Mouse (Mus musculus) small intestine, adult 2 months (tissue): ENCODE results near the gene Gab2. TPM values are rescaled to one million over a fixed set of nuclear protein-coding genes. Genes with fewer than 3 reads are reported as not detected.

Experiments
- H3K27ac ChIP-seq: fragments of 200-500 bp; 2 replicates; pipeline ENCODE4 v1.5.1; 2012; ENCODE audit warnings: low read depth, low read length, control low read depth, inconsistent platforms; ENCODE audit not compliant: insufficient read depth
- H3K27me3 ChIP-seq: fragments of 200-500 bp; 2 replicates; pipeline ENCODE4 v1.6.1; 2012; ENCODE audit warnings: mild to moderate bottlenecking, moderate library complexity, low read length, inconsistent platforms; ENCODE audit not compliant: control insufficient read depth, insufficient read depth
- H3K36me3 ChIP-seq: fragments of 200-500 bp; 2 replicates; pipeline ENCODE4 v1.6.1; 2012; ENCODE audit warnings: mild to moderate bottlenecking, low read length, control low read depth, inconsistent platforms; ENCODE audit not compliant: control insufficient read depth, insufficient read depth
- H3K4me1 ChIP-seq: fragments of 200-500 bp; 2 replicates; pipeline ENCODE4 v1.6.1; 2012; ENCODE audit warnings: low read length, inconsistent platforms, mixed read lengths; ENCODE audit not compliant: control insufficient read depth, insufficient read depth, insufficient read length
- H3K4me3 ChIP-seq: fragments of 200-500 bp; 2 replicates; pipeline ENCODE4 v1.5.1; 2012; ENCODE audit warnings: low read depth, mild to moderate bottlenecking, control low read depth, inconsistent platforms, low read length, moderate library complexity
- CTCF ChIP-seq: fragments of 200-500 bp; IDR thresholded peaks from 2 replicates; pipeline ENCODE4 v1.5.1; 2012; ENCODE audit warnings: low read depth, mild to moderate bottlenecking, control low read depth, inconsistent platforms, low read length, moderate library complexity, mixed read lengths; ENCODE audit not compliant: insufficient replicate concordance, insufficient read length; ENCODE audit errors: extremely low read depth
- POLR2A ChIP-seq: fragments of 200-500 bp; IDR thresholded peaks from 2 replicates; pipeline ENCODE4 v1.6.1; 2012; ENCODE audit warnings: low read depth, mild to moderate bottlenecking, control low read depth, inconsistent platforms, low read length, moderate library complexity
- WGBS: fragments of 180-500 bp; shearing (Covaris S2); methylation state at CpG from one replicate; pipeline ENCODE4 v1.1.7; 2018; 5-methylcytosine and 5-hydroxymethylcytosine counted together
- polyA plus RNA-seq: library from polyadenylated mRNA; depleted of rRNA; stranded (reverse); fragments of >200 nt; gene quantifications from 2 replicates; pipeline ENCODE4 v1.2.3, GENCODE M21; 2012

The Gab2 gene
- polyA plus RNA-seq, 1 experiment, result 12.1 TPM

DNA sequence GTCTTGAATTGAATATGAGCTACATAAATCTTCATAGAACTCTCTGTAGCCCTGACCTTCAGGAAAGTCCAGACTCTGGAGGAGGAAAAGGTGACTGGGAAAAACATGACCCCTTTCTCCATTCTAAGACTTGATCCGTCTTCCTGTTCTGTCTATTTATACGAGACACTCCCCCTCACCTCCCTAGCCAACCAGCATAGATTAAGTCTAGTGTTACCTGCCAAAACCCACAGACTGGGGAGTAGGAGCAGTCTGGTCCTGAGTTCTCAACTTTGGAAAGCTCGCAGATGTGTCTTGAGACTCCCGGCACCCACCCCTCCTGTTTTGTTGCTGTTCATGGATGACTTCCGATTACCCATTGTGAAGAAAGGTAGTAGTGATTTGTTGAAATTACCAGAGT, 166.8 kb downstream of the Gab2 start:
- Histone ChIP-seq H3K36me3 (0 out of 2 replicates have a peak, but pooled peaks cover 2% of the 10 kb centered on the region), H3K4me1 (0 out of 2 replicates have a peak, but pooled peaks cover 1% of the 10 kb centered on the region), H3K27me3 (no peaks in the 10 kb centered on the region), H3K27ac (no peak overlapping the region), H3K4me3 (no peak overlapping the region)
- WGBS, result 88% methylated on average over 5 of the region's 5 CpGs
- no peak for TF ChIP-seq POLR2A
- TF ChIP-seq CTCF, result no peak

DNA sequence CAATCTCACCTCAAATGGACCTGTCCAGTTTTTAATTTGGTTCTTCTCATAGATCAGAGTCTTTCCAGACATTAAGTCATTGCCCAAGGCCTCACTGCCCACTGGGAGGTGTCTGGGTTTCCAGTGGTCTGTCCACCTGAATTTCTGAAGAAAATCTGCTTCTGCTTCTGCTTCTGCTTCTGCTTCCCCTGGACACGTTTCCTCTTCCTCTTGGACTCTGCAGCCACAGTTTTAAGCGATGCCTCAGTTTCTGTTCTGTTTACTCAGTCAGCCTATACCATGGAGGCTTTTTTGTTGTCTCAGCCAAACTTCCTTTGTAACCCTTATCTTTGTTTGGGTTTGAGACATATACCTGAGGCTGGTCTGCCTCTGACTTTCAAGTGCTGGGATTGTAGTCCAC, 170.3 kb downstream of the Gab2 start:
- H3K4me3 ChIP-seq, result no peak overlapping the region
- TF ChIP-seq CTCF (no peak), POLR2A (no peak)
- H3K4me1 ChIP-seq, result 0 out of 2 replicates have a peak, but pooled peaks cover 1% of the 10 kb centered on the region
- 44% methylated on average over 2 of the region's 2 CpGs for WGBS
- H3K36me3 ChIP-seq, result 0 out of 2 replicates have a peak, but pooled peaks cover 2% of the 10 kb centered on the region
- no peaks in the 10 kb centered on the region for H3K27me3 ChIP-seq
- H3K27ac ChIP-seq, result no peak overlapping the region

DNA sequence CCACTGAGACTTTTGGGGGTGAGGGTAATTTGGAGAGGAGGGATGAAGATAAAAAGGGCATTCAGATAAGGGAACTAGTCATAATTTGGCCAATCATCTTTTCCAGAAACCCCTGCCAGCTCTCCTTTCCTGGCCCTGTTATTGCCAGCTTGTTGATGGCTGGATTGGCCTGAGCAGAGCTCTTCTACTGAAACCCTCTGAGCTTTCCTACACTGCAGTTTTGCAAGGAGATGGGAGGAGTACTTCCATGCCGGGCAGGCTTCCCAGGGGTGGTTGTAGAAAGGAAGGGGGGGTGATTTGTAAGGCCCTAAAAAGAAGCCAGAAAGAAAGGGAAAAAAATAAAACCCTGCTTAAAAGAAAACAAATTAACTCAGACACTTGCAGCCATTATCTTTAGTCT, 181.2 kb downstream of the Gab2 start:
- no peaks in the 10 kb centered on the region for H3K27me3 ChIP-seq
- TF ChIP-seq POLR2A (no peak), CTCF (no peak)

DNA sequence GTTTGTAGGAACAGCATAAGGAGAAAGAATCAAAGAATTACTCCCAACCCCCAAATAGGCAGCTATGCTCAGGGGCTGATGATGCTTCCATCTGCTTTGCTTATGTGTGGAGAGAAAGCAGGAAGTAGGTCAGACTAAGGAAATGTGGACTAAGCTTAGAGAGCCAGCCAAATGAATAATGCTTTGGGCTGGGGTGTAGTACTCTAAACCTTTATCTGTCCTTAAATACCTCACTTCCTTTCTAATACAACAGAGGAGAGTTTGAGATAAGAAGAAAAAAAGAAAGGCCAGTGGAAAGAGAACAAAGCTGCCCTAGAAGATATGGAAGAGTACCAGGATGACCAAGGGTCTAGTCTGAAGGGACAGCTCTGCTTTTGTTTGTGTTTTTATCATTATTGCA, 189.0 kb downstream of the Gab2 start:
- Histone ChIP-seq H3K36me3 (peaks cover 3% of the 10 kb centered on the region; the same call in 1 of the 2 replicates), H3K27me3 (no peaks in the 10 kb centered on the region), H3K4me1 (no peaks in the 10 kb centered on the region), H3K27ac (no peak overlapping the region), H3K4me3 (no peak overlapping the region)
- TF ChIP-seq CTCF, result no peak
- TF ChIP-seq POLR2A, result no peak

More for the DNA sequence above, 181.2 kb downstream of the Gab2 start:
- Histone ChIP-seq H3K4me3 (no peak overlapping the region), H3K27ac (no peak overlapping the region), H3K4me1 (no peaks in the 10 kb centered on the region), H3K36me3 (no peaks in the 10 kb centered on the region)
- 58% methylated on average over 1 of the region's 1 CpGs for WGBS

DNA sequence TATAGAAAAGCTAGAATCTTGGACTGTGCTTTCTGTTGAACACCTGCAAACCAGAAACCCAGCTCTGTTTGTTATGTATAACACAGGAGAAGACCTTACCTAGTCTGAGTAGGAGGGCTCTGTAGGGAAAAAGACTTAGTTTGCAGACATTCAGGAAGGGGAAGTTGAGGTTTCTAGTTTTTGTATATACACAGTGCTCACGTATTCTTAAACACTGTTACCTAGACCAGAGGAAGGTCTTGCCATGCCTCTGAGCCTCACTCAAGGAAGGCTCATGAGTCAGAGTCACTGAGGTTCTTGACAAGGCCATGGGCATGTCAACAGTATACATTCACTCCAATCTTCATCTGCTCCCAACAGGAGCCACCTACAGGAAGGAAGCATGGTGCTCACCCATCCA, 189.7 kb downstream of the Gab2 start:
- no peaks in the 10 kb centered on the region for H3K27me3 ChIP-seq
- 91% methylated on average over 1 of the region's 1 CpGs for WGBS
- H3K4me3 ChIP-seq, result no peak overlapping the region
- peaks cover 3% of the 10 kb centered on the region; the same call in 1 of the 2 replicates for H3K36me3 ChIP-seq
- no peak for TF ChIP-seq CTCF
- TF ChIP-seq POLR2A, result no peak
- no peak overlapping the region for H3K27ac ChIP-seq
- no peaks in the 10 kb centered on the region for H3K4me1 ChIP-seq

DNA sequence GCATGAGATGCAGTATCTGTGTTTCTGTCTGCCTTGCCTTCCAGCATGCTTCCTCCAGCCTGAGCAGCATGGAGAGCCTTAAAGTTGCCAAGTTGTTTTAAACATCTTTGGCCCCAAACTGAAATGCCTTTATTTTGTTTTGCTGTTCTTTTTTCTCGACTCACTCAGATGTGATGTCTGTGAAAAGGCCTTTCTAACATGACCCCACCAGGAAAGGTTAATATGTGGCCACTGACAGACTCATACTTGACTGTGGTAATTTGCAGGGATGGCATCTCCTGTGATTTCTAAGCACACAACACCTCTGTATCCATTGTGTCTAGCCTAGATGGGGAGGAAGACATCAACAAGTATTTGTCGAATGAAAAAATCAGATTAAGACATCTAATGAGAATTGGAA, 215.6 kb downstream of the Gab2 start:
- H3K27me3 ChIP-seq, result no peaks in the 10 kb centered on the region
- WGBS, result 55% methylated on average over 2 of the region's 2 CpGs
- H3K27ac ChIP-seq, result no peak overlapping the region
- TF ChIP-seq CTCF, result no peak
- H3K4me1 ChIP-seq, result peaks cover 2% of the 10 kb centered on the region; the same call in 1 of the 2 replicates
- peaks cover 10% of the 10 kb centered on the region for H3K36me3 ChIP-seq
- H3K4me3 ChIP-seq, result no peak overlapping the region

DNA sequence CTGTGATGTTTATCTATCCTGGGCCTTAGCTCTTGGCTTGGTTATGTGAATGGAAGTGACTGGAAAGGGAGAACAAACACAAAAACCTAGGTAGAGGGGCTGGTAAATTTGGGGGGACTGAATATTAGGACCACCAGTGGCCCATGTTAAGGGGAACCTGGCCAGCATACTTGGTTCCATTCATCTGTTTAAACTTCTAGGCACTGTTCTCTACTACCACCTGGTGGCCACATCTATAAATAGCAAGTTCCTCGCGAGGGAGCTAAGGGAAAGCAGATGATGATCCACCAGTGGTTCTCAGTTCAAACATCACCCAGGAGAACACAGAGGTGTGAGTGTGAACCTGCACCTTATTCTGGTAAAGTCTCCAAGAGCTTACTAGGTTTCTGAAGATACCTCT, 216.1 kb downstream of the Gab2 start:
- no peak overlapping the region for H3K4me3 ChIP-seq
- WGBS, result 1% methylated on average over 2 of the region's 2 CpGs
- H3K27ac ChIP-seq, result no peak overlapping the region
- peaks cover 15% of the 10 kb centered on the region for H3K36me3 ChIP-seq
- TF ChIP-seq CTCF (no peak), POLR2A (no peak)
- H3K27me3 ChIP-seq, result no peaks in the 10 kb centered on the region
- peaks cover 2% of the 10 kb centered on the region; the same call in 1 of the 2 replicates for H3K4me1 ChIP-seq

DNA sequence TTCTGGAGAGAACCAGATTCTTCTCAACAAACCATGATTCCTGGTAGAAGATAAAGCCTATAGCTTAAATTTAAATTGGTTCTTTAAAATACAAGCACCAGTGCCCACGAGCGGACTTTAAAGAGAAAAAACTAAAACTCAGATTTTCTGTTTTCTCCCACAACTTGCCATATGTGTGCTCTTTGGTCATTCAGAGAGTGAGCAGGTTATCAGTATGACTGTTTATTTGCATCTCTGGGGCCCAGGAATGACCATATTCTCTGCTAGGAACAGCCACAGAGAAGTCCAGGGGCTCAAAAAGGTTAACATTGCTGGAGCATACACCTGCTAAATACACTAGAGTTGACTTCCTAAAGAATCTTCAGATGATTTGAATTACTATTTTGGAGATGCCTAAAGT, 216.9 kb downstream of the Gab2 start:
- TF ChIP-seq POLR2A (no peak), CTCF (no peak)
- H3K36me3 ChIP-seq, result peaks cover 19% of the 10 kb centered on the region
- H3K27ac ChIP-seq, result no peak overlapping the region
- 93% methylated on average over 2 of the region's 2 CpGs for WGBS
- no peak overlapping the region for H3K4me3 ChIP-seq
- no peaks in the 10 kb centered on the region for H3K27me3 ChIP-seq
- H3K4me1 ChIP-seq, result peaks cover 2% of the 10 kb centered on the region; the same call in 1 of the 2 replicates
